Mouse (Mus musculus): ENCODE results near the gene Susd4.

- TF ChIP-seq CTCF (IDR thresholded peaks at IDR 0.05; ENCODE audit: borderline replicate concordance, extremely low read depth, insufficient read depth, insufficient read length) (no peak), POLR2A (IDR thresholded peaks at IDR 0.05; ENCODE audit: borderline replicate concordance, extremely low read depth, insufficient read depth, insufficient read length, poor library complexity, severe bottlenecking) (no peak)
These were observed 74.4 kb downstream of the Susd4 start for GRCm38 (mm10) chr1:182838061-182838460.

All from brain, embryonic 14.5 days (tissue).